Mouse (Mus musculus) layer of hippocampus, postnatal 10 days (tissue): ENCODE results near the gene 1700019D03Rik. TPM values are rescaled to one million over a fixed set of nuclear protein-coding genes. Genes with fewer than 3 reads are reported as not detected.
"Not testable (repeated sequence)": the region's sequence is repeated elsewhere in the genome, so short reads cannot be mapped to it uniquely, and the experiment has no call there.

Source experiments
- DNase-seq, 2 experiments: peaks; one replicate each; pipeline ENCODE4 v3.0.0; 2021; ENCODE audit warnings: low spot score in 2 of 2
- total RNA-seq, 2 experiments: library from RNA; stranded (reverse); gene quantifications; 2 replicates each; pipeline ENCODE4 v1.2.3; 2021

Gene 1700019D03Rik
- total RNA-seq, 2 experiments from 2014 or later: 6.3 to 9.3 TPM

DNA sequence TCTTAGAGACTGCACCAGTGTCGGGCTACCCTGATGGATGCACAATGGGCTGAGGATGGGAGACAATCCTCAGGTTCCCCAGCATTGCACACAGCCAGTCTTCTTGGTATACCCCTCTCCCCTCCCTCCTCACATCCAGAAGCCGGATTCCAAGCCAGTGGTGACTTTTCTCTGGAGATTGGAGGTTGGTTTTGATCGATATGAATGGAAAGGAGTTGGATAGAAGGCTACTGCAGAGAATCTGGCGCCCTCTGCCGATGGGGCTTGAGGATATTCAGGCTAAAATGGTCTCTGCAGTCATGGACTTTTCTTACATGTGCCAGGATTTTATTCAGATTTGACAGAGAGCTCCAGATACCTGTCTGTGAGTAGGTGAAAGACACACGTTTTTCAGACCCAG, 64.9 kb downstream of the 1700019D03Rik start:
- DNase-seq: peak; percentile 34 to 57

DNA sequence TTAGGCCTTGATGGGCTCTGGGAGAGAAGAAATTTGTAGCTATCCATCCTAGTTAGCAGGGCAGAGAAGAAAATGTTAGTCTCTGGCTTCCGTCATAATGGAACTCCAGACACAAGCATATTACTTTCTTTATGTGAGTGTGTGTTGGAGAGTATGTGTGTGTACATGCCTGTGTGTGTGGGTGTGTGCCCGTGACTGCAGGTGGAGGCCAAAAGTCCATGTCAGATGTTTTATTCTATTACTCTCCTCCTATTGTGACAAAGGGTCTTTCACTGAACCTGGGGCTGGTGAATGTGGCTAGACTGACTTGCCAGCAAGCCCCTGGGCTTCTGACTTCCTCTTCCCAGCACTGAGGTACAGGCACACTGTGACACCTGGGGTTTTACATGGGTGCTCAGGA, 65.5 kb downstream of the 1700019D03Rik start:
- no peak for DNase-seq

DNA sequence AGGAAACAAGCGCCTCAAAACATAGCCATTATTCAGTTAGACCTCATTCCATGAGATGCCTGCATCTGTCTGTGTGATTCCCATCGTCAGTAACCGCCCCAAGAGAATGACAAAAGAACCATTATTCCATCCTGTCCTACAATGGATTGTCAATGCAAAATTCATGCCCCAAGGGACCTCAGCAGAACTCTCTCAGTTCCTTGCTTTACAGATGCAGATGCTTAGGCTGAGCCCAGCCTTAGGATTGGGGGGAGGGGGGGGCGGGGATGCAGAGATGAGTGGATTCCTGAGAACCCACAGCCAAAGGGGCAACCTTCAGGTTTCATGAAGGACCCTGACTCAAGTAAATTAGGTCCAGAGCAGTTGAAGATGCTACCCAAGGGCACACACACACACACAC, 66.4 kb downstream of the 1700019D03Rik start:
- DNase-seq: no peak

DNA sequence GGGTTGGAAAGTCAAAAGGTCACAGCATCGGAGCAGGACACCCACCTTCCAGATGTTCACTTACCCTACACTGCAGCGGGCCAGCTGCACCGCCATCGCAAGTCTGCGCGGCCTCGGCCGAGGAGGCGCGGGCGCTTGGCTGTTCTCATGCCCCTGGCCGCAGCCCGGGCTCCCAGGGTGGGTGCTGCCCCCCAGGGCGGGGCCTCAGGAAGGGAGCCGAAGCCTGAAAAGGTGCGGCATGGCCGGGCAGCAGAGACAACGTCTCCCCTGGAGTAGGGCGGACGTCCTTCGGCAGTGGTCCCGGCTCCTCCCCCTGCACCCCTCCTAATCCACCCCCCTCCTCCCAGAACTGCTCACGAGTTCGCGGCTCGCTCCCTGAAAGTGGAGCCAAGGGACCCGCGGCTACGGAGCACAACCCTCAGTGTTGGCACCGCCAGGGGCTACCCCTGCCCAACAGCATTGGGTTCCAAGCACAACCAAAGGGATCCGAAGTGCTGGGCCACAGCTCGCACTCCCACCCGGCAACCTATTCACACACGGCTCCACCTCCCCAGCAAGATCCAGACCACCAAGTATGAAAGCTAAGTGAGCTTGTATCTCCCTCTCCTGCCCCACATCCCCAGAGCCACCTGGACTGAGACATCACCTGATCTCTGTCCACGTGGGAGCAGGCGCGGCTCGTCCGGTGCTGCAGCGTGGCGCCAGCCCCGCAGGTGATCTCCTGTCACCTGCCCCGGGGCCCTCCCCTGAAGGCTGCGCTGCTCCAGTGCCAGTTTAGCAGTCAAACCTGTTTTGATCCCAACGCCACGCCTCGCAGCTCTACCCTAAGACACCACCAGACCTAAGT, 67.2 kb downstream of the 1700019D03Rik start:
- DNase-seq: peak; percentile 27 to 40

DNA sequence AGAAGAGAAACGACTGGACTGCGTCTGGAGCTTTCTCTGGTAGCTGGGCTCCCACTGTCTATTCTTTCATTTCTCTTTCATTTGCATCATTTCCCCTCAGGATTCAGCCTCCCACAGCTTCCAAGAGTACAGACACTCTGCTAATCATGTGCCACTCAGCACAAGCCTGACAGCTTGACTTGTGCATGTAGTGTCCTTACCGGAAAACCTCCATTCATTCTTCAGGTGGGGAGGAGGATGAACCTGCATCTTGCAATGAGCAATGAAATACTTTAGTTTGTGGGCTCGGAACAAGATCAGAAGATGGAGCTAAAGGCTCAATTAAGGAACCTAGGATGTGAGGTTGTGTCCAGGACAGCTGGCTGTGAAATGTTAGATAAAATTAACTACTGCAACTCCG, 67.8 kb downstream of the 1700019D03Rik start:
- peak; percentile 26 to 35 for DNase-seq

DNA sequence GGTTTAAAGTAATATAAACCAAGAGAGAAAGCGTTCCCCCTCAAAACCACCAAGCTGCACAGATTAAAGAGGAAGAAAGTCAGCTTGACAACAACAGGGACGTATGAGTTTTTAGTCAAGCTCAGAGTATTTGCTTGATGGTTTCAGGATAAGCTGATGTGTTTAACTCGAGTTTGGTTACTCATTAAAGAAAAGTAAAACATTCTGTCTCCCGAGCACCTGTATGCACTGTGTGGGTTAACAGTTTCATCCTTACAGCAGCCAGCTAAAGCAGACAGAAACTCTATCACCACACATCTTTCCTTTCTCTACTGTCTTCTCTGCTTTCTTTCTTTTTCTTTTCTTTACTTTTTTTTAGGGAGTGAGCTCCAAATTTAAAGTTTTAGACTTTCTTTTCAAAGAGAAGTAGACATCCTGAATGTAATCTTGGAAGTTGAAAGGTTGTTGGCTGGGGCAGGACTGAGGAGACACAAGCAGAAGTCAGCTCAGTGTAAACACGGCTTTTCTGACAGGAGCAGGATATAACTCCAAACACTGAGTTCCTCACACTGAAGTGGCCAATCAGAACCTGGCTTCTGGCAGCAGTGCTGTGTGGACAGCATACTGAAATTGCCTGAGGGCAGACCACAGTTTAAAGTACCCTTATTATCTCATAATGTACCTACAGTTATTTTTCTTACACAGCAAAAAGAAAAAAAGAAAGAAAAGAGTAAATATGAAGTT, 68.7 kb downstream of the 1700019D03Rik start:
- DNase-seq: no peak

DNA sequence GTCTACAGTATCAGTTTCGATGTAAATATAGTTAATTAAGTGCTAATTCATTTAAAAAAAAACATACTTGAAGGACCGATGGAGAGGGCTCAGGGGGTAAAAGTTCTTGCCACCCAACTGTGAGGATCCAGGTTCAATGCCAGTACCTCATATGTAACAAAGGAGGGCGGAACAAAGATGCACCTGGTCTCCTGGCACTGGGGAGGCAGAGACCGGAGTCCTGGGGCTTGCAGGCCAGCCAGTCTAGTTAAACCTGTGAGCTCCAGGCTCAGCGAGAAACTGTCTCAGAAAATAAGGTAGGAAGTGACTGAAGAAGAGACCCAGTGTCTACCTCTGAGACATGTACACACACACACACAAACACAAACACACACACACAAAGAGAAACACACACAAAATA, 72.1 kb downstream of the 1700019D03Rik start:
- DNase-seq: no peak

DNA sequence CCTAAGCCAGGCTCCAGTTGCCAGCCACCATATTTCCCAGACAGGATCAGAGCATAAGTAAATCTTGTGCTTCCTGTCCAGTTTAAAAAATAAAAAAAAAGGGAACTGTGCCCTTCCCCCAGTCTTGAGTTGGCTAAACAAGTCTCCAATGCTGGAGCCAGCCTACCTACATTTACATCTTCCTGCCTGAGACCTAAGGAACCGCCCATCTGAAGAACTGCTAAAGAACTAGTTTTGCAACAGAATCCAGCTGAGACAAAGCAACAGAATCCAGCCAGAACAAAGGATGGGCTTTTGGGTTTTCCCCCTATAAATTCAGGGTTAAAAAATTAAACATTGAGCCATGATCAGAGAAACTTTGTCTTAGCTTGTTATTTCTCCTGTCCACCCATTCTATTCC, 81.0 kb downstream of the 1700019D03Rik start:
- DNase-seq: no peak

DNA sequence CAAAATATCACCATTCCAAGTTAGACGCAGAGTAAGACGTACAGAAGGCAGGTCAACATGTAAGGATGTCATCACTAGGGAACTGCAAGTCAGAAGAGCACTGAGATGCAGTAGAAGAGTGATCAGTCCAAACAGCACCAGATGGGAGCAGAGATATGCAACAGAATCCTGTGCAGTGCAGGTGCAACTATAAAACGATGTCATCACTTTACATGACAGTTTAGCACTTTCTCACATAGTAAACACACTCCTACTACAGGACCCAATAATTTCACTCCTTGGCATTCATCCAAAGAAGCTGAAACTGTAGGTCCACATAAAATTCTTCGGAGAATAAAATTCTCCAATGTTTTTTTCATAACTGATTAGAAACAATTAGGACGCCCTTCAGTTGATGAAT, 85.5 kb downstream of the 1700019D03Rik start:
- no peak for DNase-seq

DNA sequence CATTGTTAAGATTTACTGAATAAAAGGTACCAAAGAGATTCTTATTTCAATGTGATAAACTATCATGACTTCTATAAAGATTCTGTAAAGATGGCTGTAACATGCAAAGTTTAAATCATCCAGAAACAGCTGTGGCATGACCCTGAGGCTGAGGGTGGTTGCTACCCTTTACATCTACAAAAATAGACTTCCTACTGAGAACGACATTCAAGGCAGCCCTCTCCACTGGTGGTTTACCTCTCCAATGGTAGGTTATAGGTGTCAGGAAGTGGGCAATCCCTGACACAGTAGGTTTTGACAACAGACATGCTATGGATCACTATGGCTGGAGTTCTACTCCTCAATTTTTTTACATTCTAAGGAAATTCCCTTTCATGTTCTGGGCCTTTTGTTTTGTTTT, 95.5 kb downstream of the 1700019D03Rik start:
- not testable (repeated sequence) for DNase-seq

DNA sequence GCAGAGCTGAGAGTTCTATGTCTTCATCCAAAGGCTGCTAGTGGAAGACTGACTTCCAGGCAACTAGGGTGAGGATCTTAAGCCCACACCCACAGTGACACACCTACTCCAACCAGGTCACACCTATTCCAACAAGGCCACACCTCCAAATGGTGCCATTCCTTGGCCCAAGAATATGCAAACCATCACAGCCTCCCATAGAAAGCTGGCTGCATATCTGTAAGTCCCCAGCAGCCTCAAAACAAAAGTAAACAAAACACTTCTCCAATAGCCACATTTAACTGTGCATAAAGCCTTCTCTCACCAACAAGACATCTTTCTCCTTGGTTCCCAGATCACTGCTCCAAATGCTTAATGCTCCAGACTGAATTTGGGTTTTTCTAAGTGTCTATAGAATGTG, 101.1 kb downstream of the 1700019D03Rik start:
- not testable (repeated sequence) for DNase-seq

DNA sequence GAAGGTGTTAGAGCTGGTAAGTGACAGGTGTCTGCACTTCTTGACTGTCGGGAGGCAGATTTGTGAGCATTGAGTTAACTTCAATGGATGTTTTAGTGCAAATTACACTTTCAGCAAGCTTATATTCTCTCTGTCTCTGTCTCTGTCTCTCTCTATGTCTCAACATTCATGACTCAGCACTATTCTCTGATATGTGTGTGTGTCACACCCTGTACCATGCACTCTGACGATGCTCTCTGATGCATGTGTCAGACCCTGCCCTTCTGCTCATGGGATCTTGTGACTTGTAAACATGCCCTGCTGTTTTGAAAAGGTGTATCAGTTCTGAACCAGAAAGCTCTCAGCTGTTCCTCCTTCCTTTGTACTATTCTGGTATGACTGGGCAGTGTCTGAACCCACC, 103.3 kb downstream of the 1700019D03Rik start:
- DNase-seq: no peak

DNA sequence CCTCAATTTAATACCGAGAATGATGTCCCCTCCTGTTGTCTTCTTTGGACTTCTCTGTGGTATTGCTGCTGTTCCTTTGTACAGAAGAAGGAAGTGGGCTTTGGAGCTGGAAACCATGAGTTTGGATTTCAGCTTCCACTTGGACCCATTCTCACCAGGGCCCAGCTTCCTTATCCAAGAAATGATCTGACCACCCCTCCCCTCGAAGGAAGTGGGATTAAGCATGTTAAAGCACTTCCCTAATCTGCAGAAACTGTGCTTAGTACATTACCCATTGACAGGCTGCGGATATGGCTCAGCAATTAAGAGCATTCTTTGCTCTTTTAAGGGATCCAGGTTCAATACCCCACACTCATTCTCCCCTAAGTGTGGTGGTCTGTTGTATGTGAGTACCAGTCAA, 110.2 kb downstream of the 1700019D03Rik start:
- DNase-seq: no peak

DNA sequence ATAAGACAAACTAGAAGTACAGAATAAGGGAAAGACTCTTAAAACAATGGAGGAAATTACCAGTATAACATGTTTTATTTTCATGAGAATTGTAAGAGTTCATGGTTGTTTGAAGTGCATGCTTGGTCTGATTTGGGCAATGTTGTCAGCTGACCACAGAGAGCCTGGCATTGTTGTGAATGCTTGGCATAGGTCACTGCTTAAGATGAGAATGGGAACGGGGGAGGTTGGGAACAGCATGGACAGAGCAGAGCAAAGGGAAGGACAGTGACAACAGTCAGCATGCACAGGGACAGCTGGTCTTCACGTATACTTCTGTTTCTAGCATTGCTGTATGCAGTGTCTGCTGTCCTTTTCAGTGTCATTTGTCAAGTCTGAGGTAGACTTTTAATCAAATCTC, 135.8 kb downstream of the 1700019D03Rik start:
- DNase-seq: no peak

Other genes with a start within 250 kb of the 1700019D03Rik start
- gene Inpp1, start 202.5 kb downstream of the 1700019D03Rik start, total RNA-seq: 10 to 100 TPM; 43.9 to 46.0 TPM
- gene Hibch, start 175.2 kb downstream of the 1700019D03Rik start, total RNA-seq: 10 to 100 TPM; 14.4 to 18.2 TPM
- gene Mstn, start 41.5 kb upstream of the 1700019D03Rik start, total RNA-seq: 1 to 10 TPM; 2.1 to 2.2 TPM
- gene 1700019A02Rik, start 167.5 kb upstream of the 1700019D03Rik start, total RNA-seq: not detected